Mouse (Mus musculus) ovary, adult 2 months (tissue): ENCODE results near the gene Dck. TPM values are rescaled to one million over a fixed set of nuclear protein-coding genes. Genes with fewer than 3 reads are reported as not detected.

Source experiments
- polyA plus RNA-seq: library from polyadenylated mRNA; depleted of rRNA; stranded (reverse); fragments of >200 nt; gene quantifications from 2 replicates; pipeline ENCODE4 v1.2.3, GENCODE M21; 2012; rRNA removed

Dck gene
- polyA plus RNA-seq, result 2.3 and 2.4 TPM in 2 replicates

DNA sequence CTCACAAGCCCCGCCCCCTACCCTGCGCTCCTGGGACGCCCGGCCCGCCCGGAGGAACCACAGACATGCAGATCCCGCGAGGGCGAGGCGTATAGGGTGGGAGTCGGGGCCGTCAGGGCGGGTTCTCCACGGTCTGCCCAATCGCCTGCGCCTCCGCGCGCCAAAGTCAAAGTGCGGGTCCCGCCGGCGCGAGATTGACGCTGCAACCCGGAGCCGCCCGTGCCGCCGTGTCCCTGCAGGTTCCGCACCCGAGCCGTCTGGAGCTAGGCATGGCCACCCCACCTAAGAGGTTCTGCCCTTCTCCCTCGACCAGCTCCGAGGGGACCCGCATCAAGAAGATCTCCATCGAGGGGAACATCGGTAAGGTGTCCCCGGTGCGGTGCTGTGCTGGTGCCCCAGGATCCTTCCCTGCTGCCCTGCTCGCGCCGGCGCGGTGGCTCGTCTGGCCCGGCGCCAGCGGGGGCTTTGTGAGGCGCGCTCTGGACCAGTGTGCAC, at the start of gene Dck:
TSS of gene Dck (plus strand) at position 10 of the 495 bp plus-strand sequence.

GRCm38 (mm10) chr5:88720116-88721002, 44.4 kb upstream of the Dck start, which contains the start of gene Mob1b:
Mob1b (plus strand) TSS chr5:88720855.

Other genes with a start within 250 kb of the Dck start
- 5.5 and 9.5 TPM in 2 replicates for gene Jchain, start 237.1 kb upstream of the Dck start, polyA plus RNA-seq
- 9.3 and 10.7 TPM in 2 replicates for gene Utp3, start 210.5 kb upstream of the Dck start, polyA plus RNA-seq
- 8.6 and 10.3 TPM in 2 replicates for gene Rufy3, start 200.0 kb upstream of the Dck start, polyA plus RNA-seq
- gene Grsf1, start 88.8 kb upstream of the Dck start, polyA plus RNA-seq, result 57.0 and 87.3 TPM in 2 replicates
- gene Mob1b, start 44.1 kb upstream of the Dck start, polyA plus RNA-seq, result 2.1 and 4.6 TPM in 2 replicates
- gene Slc4a4, start 121.8 kb downstream of the Dck start, polyA plus RNA-seq, result 3.8 and 4.1 TPM in 2 replicates